Mouse (Mus musculus) megakaryocyte progenitor cell, adult 5-6 weeks (primary cell): ENCODE data around the gene Gpalpp1. TPM values are rescaled to one million over a fixed set of nuclear protein-coding genes. Genes with fewer than 3 reads are reported as not detected.

ENCODE experiments used
- ATAC-seq: replicated peaks from 2 replicates; pipeline ENCODE4 v1.8.0; 2016; ENCODE audit warnings: mild to moderate bottlenecking, moderate TSS enrichment, inconsistent platforms; ENCODE audit not compliant: poor library complexity
- total RNA-seq, 2 experiments: library from RNA; stranded (forward) in 1 of 2; stranded (reverse) in 1 of 2; fragments of 157-497, 149-512 nt in 1 of 2; fragments of 200-1000 nt in 1 of 2; gene quantifications; 2 replicates each; pipeline versions ENCODE4 v1.2.3 to v1.2.4; 2015 to 2017

Gpalpp1 gene
- total RNA-seq, 2 experiments from 2014 or later: 21.6 to 36.7 TPM

DNA sequence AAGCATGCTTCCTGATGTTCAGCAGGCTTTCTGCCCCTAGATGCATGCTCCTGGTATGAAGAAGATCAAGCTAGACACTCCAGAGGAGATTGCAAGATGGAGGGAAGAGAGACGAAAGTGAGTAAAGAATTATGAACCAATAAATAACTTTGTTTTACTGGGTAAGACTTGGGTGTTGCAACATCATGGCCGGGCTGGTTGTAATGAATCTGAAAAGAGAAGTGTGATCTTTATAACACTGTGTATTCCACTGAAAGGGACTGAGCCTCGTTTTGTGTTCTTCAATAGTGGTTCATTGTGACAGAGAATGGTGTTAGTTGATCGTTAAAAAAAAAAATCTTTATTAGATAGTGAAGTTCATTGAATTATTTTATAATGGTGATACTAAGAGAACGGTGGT, 5.2 kb upstream of the Gpalpp1 start:
- ATAC-seq: peak; percentile 38; the same call in 1 of the 2 replicates

DNA sequence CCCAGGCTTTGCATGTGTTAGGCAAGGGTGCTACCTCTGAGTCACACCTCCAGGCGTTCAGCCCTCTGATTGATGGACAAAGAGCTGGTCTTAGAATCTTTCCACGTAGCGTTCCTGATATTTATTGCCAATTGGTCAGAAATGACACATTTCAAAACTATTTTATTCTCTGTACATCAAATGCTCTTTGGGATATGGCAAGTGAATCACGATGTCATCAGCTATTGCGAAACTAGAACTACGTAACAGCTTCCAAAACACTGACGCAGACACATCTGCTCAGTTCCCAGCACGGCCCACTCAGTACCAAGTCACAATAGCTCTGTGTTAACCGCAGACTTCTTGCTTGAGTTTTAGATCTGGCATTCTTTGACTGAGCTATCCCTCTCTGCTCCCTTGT, 11.0 kb downstream of the Gpalpp1 start:
- ATAC-seq: no peak

DNA sequence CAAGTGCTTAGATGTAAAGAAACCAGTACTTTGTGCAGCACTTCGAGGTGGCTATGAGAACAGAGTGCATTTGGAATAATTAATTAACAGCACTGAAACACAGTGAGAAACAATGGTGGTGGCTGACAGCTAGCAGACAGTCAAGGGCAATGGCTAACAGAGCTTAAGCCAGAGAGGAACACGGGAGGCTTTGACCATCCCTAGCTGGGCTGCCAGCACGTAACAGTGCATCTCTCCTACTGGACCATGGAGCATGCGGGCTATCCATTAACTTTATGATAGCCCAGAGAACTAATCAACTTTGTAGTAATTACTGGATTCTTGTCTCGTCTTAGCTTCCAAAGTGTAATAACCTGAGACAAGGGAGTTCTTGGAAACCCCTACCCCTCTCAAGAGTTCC, 12.7 kb downstream of the Gpalpp1 start:
- no peak for ATAC-seq

DNA sequence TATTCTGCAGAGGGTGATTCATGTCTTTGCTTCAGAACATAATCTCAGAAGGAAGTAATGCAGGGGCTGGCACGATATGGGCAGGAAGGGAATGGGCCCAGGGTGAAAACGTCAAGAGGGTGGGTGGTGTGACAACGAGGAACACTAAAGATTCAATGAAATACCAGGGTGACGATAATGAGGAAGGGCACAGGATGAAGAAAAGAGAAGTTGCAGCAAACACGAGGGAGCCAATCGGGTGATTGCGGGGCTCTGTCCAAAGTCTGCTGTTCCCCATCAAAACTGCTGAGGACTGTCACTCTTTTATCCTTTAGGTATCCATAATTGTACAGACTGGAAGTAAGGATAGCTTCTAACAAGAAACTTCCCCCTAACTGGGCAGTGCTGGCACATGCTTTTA, 13.3 kb downstream of the Gpalpp1 start:
- ATAC-seq: peak; percentile 69

DNA sequence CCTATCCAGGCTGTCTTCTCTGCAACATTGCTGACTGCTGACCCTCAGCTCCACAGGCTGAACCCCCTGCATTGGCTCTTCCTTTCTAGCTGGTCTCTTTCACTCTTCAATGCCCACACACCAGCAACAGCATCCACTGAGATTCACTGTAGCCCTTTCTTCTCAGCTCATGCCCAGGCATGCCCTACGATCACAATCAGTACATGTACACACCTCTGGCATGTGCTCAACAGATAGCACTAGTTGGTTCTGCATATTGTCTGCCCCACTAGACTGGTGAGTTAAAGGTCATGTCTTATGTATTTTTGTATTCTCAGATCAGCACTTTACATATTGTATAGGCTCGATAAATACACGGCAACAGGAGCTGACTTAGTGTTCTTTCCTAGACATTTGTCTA, 26.4 kb downstream of the Gpalpp1 start:
- ATAC-seq: peak; percentile 66; the same call in 1 of the 2 replicates

DNA sequence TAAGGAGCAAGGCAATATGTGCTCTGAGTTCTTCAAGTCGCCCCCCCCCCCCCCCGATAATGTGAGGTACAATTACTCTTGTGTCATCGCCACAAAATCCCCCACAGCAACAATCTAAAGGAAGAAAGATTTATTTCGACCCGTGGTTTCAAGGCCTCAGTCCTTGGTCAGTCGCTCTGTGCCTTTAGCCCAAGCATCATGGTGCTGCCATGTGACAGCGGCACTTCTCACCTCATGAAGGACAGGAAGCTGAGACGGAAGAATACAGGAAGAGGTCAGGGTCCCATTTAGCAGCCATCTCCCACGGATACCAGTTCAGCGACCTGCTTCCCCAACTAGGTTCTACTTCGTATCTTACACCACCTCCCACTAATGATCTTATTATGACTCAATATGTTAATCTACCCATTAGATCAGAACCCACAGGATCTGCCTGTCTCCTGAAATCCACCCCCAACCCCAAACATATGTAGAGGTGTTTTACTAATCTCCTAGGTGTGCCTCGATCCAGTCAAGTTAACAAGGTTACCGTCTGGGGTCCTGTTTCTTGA, 28.4 kb downstream of the Gpalpp1 start:
- no peak for ATAC-seq

DNA sequence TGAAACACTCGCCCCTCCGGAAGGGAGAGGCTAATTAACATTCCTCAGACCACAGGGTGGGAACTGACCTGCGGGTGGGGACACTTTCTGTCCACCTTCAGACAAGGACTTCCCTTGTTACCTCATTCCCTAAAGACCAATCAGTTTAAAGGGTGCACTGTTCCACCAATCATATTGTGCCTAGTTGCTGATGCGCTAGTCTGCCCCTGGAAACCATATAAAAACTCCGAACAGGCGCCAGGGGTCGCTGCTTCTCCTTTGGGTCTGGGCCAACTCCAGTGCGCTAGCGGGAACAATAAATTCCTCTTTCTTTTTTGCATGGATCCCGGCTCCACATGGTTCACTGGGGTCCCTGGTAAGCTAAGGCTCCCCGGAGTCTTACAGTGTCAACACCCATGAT, 29.1 kb downstream of the Gpalpp1 start:
- no peak for ATAC-seq

DNA sequence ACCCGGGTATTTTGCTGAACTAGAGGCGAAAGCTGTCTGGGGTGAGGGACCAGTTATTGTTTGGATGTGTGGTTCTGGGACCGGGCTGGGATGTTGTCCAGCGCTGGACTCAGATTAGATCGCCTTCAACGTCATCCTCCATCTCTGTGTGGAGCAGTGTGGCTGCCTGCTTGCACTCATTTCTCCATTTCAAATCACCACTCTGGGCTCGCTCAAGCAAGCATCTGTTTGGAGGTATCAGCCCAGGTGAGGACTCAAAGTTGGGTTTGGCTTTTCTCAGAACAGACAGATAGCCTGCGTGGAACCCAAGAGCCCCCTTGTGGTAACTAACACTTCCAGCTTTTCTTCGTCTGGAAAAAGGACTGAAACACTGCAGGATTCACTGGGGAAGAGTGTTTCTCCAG, 33.5 kb downstream of the Gpalpp1 start:
- ATAC-seq: peak; percentile 69; the same call in 1 of the 2 replicates

DNA sequence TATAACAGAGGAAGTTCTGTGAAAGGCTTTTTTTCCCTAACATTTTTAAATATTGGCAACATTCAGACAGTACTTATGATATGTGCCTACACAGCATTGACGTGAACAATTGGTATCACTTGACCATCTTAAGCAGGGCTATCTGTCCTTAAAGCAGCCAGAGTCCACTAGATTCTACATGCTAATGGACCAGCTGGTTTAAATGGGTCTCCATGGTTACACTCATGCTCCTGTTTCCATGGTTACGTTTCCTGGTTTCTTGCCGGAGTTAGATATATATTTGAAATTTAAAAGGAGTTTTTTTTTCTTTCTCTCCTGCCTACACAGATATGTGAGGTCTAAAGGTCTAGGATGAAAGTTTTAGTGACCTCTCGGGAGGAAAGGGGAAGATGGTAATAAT, 34.0 kb downstream of the Gpalpp1 start:
- ATAC-seq: no peak

DNA sequence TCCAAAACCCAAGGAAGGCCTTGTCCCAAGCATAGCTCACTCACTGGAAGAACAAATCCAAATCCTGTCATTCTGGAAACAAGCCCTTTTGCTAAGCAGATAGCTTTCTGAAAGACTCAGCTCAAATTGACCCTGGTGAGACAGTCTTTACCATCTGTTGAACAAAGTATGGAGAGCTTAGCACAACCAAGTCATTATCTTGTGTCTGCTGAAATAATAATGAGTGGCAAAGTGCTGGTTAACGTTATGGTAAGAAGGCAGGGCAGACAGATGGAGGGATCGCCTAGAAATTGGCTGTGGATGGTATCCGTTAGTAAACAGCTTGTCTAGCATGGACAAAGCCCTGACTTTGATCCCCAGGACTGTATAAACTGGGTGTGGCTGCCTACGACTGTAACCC, 34.8 kb downstream of the Gpalpp1 start:
- no peak for ATAC-seq

DNA sequence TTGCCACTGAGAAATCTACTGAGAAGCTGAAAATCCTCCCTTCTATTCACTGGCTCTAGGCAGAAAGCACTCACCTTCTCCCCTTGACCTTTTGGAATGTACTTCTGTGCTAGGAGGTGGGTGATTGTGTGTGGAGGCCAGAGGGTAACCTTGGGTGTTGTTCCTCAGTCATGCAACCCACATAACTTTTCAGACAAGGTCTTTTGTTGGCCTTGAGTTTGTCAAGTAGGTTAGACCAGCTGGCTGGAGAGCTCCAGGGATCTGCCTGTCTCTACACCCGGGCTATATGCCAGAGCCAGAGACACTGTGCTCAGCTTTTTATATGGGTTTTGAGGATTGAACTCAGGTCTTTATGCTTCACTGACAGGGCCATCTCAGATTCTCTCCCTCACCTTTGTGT, 36.4 kb downstream of the Gpalpp1 start:
- ATAC-seq: no peak

DNA sequence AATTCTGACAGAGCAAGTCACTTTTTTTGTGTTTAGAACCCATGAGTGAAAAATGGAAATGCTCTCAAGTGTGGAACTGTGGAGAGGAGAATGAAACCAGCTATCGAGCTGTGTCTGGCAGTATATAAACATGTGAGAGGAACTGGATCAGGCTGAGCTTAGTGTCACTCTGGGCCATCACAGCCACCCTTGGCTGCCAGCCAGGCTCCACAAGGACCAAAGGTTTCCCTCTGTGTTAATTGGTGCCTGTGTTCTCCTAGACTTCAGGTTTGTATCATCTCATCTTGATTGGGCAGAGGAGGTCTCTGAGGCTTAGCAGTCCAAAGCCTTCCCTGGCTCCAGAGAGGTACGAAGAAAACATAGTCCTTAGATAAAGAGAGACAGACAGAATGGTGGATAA, 37.9 kb downstream of the Gpalpp1 start:
- no peak for ATAC-seq

DNA sequence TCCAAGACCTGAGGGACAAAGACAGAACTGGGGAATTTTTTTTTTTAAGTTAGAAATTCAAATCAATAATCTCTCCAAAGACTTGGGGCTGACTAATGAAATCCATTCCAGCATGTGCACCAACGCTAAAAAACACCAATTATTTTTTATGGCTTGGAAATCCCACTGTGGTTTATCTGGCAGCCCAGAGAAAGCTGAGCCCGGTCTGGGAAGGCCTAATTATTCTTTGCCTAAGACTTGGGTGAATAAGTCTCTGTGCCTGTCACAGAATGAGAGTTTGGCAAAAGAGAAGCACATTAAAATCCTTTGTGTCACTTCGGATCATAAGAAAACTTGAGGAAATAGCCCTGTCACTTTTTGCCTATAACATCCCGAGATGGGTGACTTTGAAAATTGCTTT, 41.3 kb downstream of the Gpalpp1 start:
- ATAC-seq: no peak

DNA sequence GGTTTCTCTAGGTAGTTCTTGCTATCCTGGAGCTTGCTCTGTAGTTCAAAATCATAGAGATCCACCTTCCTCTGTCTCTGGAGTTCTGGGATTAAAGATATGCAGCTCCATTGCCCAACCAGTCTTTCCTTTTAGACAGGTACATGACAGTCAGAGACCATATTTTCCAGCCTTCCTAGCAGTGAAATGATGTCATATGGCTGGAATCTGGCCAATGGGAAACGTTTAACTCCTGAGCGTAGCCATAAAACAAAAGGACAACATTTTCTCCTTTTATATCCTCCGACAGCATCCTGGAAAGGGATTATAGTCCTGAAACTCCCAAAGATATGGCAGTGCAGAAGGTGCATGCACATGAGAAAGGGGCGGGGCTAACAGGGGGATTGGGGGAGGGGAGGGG, 42.3 kb downstream of the Gpalpp1 start:
- no peak for ATAC-seq

DNA sequence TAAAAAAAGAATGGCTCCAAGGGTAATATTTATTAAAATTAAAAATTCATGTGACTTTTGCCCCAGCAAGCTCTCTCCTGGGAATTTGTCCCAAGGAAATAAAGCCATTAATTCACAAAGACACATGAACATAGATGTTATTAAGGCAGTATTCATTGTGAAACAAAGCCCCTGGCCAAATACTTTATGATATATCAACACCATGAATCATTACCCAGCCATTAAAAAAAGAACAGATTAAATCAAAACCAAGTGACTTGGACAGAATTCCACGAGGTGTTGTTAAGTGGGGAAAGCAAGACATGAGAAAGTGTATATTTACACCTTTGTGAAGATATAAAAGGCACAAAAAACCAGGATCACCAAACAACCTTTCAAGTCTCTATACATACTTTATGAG, 43.3 kb downstream of the Gpalpp1 start:
- no peak for ATAC-seq

DNA sequence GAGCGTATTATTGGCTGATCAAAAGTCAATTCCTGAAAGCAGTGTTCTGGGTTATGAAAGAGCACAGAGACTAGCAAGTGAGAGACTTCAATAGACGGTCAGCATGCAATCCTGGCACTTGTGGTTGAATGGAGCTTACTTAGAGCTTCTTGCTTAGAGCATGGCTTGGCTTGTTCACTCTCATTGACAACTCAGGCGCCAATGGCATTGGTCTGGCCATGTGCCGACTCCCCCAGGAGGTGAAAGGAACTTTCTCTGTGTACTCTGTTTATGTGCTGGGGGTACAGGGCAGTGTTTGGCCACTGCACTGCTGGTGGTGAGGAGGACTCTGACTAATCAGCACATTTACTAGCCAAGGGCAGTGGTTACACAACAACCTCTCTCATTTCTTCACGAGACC, 51.1 kb downstream of the Gpalpp1 start:
- no peak for ATAC-seq

DNA sequence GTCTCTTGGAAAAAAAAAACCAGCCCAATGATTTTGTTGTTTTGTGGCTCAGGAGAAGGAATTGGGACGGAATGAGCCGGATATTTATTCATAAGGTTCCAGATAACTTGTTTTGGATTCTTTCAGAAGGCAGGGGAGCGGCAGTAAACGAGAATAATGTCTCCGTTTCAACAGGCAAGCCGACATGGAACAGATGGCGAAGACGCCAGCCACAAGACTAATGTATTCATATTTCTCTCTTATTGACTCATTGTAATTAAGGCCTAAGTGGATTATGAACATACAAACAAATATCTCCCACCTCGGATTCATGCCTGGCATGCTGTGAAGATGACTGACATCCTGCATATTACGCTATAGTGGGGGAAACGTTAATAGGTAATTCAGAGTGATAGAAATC, 56.8 kb downstream of the Gpalpp1 start:
- no peak for ATAC-seq

DNA sequence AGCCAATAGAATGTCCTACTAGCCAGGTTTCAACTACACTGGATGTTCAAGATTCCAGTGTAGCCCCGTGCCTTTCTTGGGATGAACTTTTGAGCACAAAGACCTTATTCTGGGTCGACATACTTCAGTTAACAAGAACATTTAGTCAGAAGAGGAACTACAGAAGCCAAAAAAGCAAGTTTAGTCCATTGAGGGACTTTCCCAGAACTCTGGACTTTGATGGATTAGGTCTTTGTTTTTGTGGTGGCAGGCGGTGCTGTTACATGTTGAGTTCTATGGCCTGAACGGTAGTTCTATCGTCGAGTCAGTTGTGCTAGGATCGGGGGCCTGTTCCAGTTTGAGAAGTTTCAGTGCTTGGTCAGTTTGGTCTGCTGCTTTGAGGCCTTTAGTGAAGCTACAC, 58.6 kb downstream of the Gpalpp1 start:
- ATAC-seq: no peak

DNA sequence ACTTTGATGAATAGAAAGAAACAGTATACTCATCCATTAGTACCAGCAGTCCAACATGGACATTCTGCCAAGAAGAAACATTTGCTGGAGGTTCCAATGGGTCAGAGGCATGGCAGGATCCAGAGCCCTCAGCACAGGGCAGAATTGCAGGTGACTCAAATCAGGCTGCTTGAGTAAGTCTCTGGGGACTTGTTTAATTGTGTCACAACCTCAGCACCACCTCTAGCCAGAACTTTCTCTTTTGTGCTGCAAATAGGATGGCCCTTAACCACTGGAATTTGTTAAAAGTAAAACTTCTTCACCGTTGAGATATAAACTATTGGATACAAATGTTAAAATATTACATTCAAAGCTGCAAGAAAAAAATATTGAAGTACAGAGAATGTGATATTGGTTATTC, 64.8 kb downstream of the Gpalpp1 start:
- no peak for ATAC-seq

DNA sequence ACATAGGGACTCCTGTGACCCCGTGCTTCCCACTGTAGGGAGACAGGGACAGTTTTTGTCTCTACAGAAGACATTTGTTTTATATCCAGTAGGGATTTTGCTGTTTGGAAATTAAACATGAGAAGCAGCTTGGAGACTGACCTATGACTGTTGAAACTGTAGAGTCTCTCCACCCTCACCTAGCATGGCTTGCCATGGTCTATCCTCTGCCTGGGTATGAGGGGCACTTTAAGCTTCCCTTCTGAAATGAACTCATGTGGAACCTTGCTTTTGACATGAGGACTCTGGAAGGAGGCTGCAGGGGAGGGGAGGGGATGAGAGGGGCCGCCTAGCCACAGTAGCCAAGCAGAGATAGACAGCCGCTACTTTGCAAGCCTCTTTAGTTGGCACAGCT, 66.4 kb downstream of the Gpalpp1 start:
- ATAC-seq: no peak

DNA sequence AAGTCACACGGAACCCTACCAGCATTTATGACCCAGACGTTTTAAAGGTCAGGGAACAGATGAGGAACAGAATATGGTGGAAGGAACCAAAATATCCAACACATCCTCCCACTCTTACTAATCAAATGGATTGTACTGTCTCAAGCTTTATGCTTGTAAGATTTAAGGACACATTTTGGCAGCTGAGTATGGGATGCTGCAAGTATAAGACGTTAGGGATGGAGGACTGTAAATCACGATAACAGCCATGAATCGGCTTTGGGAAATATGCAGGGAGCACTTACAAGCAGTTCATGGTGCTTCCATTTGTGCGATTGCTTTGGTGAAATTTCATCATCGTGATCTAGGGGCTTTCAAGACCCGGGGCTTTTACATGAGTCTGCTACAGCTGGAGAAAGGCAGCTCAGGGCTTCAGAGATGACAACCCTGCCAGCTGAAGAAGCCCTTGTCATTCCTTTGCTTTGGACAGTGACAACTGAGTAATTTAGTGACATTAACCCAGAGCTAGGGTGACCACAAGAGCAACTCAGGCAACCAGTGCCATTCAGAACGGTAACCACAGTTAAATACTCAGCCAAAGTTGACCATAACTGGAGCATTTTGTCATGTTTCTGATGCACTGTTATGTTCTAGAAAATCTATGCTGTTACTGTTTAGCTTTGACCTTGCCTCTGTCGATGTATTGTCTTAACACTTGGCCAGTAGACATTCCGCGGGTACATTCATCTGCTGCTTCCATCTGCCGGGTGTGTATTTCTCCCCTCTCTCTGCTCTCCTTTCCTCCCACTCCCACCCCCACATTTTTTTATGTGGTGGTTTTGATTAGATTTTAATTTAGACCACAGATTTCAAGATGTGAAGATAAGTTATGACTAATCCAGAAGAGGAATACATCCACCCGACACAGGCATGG, 67.1 kb downstream of the Gpalpp1 start:
- no peak for ATAC-seq
